24 mouse cellular contexts compared by ENCODE assay signal in the genomic region with DNA sequence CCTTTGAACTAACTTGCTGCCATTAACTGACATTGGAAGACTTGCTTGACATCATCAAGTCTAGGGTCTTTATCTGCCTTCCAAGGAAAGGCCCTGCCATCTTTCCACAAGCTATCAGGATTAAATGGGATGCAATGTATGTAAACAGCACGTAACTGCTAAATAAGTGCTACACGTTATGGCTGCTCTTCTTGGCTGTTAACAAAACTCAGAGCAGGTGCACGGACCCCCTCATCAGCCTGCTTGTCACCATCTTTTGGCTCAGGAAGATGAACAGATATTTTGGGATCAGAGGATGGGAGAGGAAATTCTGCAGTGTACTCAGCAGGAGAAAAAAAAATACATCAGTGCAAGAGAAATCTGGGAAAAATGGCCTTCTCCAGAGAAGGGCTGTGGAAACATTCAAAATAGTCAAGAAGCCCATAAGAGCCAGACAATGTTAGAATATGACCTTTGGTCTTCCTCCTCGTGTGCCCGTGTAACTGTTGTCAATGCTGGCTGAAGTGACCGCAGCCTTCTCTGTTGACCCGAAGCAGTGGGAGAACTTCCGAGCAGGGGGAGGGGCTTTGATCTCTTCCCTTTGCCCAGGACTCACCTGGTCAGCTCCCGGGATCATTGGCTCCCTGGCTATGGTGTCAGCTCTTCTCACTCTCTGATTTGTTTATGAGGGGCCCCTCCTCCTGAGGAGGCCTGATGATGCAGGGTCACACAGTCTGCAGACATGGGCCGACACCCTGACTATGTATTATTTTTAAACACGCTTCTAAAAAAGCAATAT.
DNase-seq lines count a peak whose midpoint lies in the region; ATAC-seq and TF ChIP-seq lines count a peak whose summit lies in the region.
"Had no signal": no experiment of that assay in that cellular context is flagged by ENCODE, and none has a peak within 500 bp of the region (broad histone marks: within the 10 kb centered on the region; RNA-seq: fewer than 3 reads in every experiment).

No protein-coding gene starts in this region.

- ATAC-seq in kidney, embryonic 15.5 days (replicated peaks; ENCODE audit: low FRiP score) = no peak
- ATAC-seq in midbrain, embryonic 11.5 days (ENCODE audit: low FRiP score) = no peak
- no peak for ATAC-seq in midbrain, embryonic 13.5 days
- ATAC-seq in liver, postnatal 0 days = peak; percentile 84
- ATAC-seq: activated CD4-positive, CD25-positive, alpha-beta regulatory T cell, adult 4 months; forebrain, embryonic 16.5 days; Patski had no signal

- DNase-seq in kidney, adult 11 months = peak; percentile 35
- peak; percentile 13 to 62 for DNase-seq in kidney, postnatal 25 days
- no peak for DNase-seq in kidney, postnatal 10 days
- DNase-seq in midbrain, embryonic 11.5 days (ENCODE audit: low spot score, missing footprints) = peak; percentile 12
- peak; percentile 30 for DNase-seq in liver, postnatal 0 days
- DNase-seq in cerebellum, postnatal 36 days = no peak
- DNase-seq: adrenal gland, postnatal 14 days; cerebellum, adult 11-12 months; cerebellum, adult 9-10 months; cerebellum, postnatal 25 days; gastrocnemius, postnatal 36 days; heart, adult 18-20 months; heart, postnatal 14 days had no signal

- 72% methylated on average over 11 of the region's 11 CpGs for WGBS in kidney, embryonic 15.5 days
- WGBS in midbrain, embryonic 11.5 days = 81% methylated on average over 11 of the region's 11 CpGs
- WGBS in midbrain, embryonic 13.5 days = 88% methylated on average over 11 of the region's 11 CpGs
- WGBS in liver, postnatal 0 days (ENCODE audit: insufficient replicate concordance) = 63% methylated on average over 11 of the region's 11 CpGs

- no peak overlapping the region for H3K4me3 ChIP-seq in kidney, embryonic 15.5 days (replicated peaks)
- H3K4me3 ChIP-seq in midbrain, embryonic 11.5 days (ENCODE audit: low read depth, low read length) = no peak overlapping the region
- H3K4me3 ChIP-seq in midbrain, embryonic 13.5 days (replicated peaks) = no peak overlapping the region
- no peak overlapping the region for H3K4me3 ChIP-seq in liver, postnatal 0 days (ENCODE audit: low read depth, low read length)
- H3K4me3 ChIP-seq: embryonic facial prominence, embryonic 13.5 days; forebrain, embryonic 12.5 days; heart, embryonic 15.5 days; hindbrain, embryonic 13.5 days had no signal

- no peak overlapping the region for H3K27ac ChIP-seq in kidney, embryonic 15.5 days
- no peak overlapping the region for H3K27ac ChIP-seq in midbrain, embryonic 11.5 days (ENCODE audit: low read depth, low read length)
- no peak overlapping the region for H3K27ac ChIP-seq in midbrain, embryonic 13.5 days
- no peak overlapping the region for H3K27ac ChIP-seq in liver, postnatal 0 days (ENCODE audit: low read depth)
- H3K27ac ChIP-seq: embryonic facial prominence, embryonic 13.5 days; forebrain, embryonic 12.5 days; heart, embryonic 15.5 days; hindbrain, embryonic 13.5 days had no signal

- H3K4me1 ChIP-seq in kidney, embryonic 15.5 days = no peaks in the 10 kb centered on the region
- no peaks in the 10 kb centered on the region for H3K4me1 ChIP-seq in midbrain, embryonic 11.5 days (ENCODE audit: control insufficient read depth, insufficient read depth, low read length)
- no peaks in the 10 kb centered on the region for H3K4me1 ChIP-seq in midbrain, embryonic 13.5 days (replicated peaks)
- H3K4me1 ChIP-seq in liver, postnatal 0 days (ENCODE audit: insufficient read depth) = no peaks in the 10 kb centered on the region
- H3K4me1 ChIP-seq: embryonic facial prominence, embryonic 13.5 days; forebrain, embryonic 12.5 days; heart, embryonic 15.5 days; hindbrain, embryonic 13.5 days had no signal

- no peaks in the 10 kb centered on the region for H3K27me3 ChIP-seq in kidney, embryonic 15.5 days
- no peaks in the 10 kb centered on the region for H3K27me3 ChIP-seq in midbrain, embryonic 11.5 days (ENCODE audit: control insufficient read depth, insufficient read depth, low read length)
- no peaks in the 10 kb centered on the region for H3K27me3 ChIP-seq in midbrain, embryonic 13.5 days
- no peaks in the 10 kb centered on the region for H3K27me3 ChIP-seq in liver, postnatal 0 days (ENCODE audit: insufficient read depth, low read length)
- H3K27me3 ChIP-seq: CH12.LX; embryonic facial prominence, embryonic 13.5 days; forebrain, embryonic 12.5 days; heart, embryonic 15.5 days; hindbrain, embryonic 13.5 days; Patski had no signal

- no peak overlapping the region for H3K4me2 ChIP-seq in kidney, embryonic 15.5 days
- H3K4me2 ChIP-seq in midbrain, embryonic 11.5 days = no peak overlapping the region
- no peak overlapping the region for H3K4me2 ChIP-seq in midbrain, embryonic 13.5 days (replicated peaks)
- H3K4me2 ChIP-seq in liver, postnatal 0 days (ENCODE audit: low read depth, low read length) = no peak overlapping the region
- H3K4me2 ChIP-seq: embryonic facial prominence, embryonic 13.5 days; forebrain, embryonic 12.5 days; heart, embryonic 11.5 days; heart, embryonic 15.5 days; hindbrain, embryonic 13.5 days had no signal

- no peaks in the 10 kb centered on the region for H3K36me3 ChIP-seq in kidney, embryonic 15.5 days
- H3K36me3 ChIP-seq in midbrain, embryonic 11.5 days (ENCODE audit: control insufficient read depth, insufficient read depth, low read length) = no peaks in the 10 kb centered on the region
- H3K36me3 ChIP-seq in midbrain, embryonic 13.5 days = no peaks in the 10 kb centered on the region
- no peaks in the 10 kb centered on the region for H3K36me3 ChIP-seq in liver, postnatal 0 days (replicated peaks; ENCODE audit: insufficient read depth, low read length)
- H3K36me3 ChIP-seq: embryonic facial prominence, embryonic 13.5 days; forebrain, embryonic 12.5 days; heart, embryonic 15.5 days; hindbrain, embryonic 13.5 days had no signal

- H3K9me3 ChIP-seq in kidney, embryonic 15.5 days (replicated peaks) = no peaks in the 10 kb centered on the region
- no peaks in the 10 kb centered on the region for H3K9me3 ChIP-seq in midbrain, embryonic 11.5 days (ENCODE audit: control insufficient read depth, low read length)
- H3K9me3 ChIP-seq in midbrain, embryonic 13.5 days = no peaks in the 10 kb centered on the region
- no peaks in the 10 kb centered on the region for H3K9me3 ChIP-seq in liver, postnatal 0 days (ENCODE audit: low read length)
- H3K9me3 ChIP-seq: embryonic facial prominence, embryonic 13.5 days; forebrain, embryonic 12.5 days; heart, embryonic 15.5 days; hindbrain, embryonic 13.5 days had no signal

- no peak for TF ChIP-seq CTCF in liver, postnatal 0 days (IDR thresholded peaks at IDR 0.05; ENCODE audit: low read depth)

- no peak overlapping the region for H3K9ac ChIP-seq in kidney, embryonic 15.5 days
- H3K9ac ChIP-seq in midbrain, embryonic 11.5 days (ENCODE audit: low read length) = no peak overlapping the region
- no peak overlapping the region for H3K9ac ChIP-seq in midbrain, embryonic 13.5 days (replicated peaks)
- no peak overlapping the region for H3K9ac ChIP-seq in liver, postnatal 0 days (replicated peaks)
- H3K9ac ChIP-seq: embryonic facial prominence, embryonic 13.5 days; forebrain, embryonic 12.5 days; heart, embryonic 15.5 days; hindbrain, embryonic 13.5 days had no signal

- TF ChIP-seq EP300 in liver, postnatal 0 days (IDR thresholded peaks at IDR 0.05; ENCODE audit: low read depth) = no peak

Comparison
In these comparisons a context has a peak if more than half of its experiments do, and no peak if none do; other contexts are left out.
1. DNase-seq: peak in kidney, adult 11 months (single experiment), kidney, postnatal 25 days (2 of 2), midbrain, embryonic 11.5 days (single experiment) and liver, postnatal 0 days (single experiment); none in kidney, postnatal 10 days (single experiment) and cerebellum, postnatal 36 days (0 of 2).